Mouse (Mus musculus): ENCODE data around the gene Kcnn4.

Gene Kcnn4

GRCm38 (mm10) chr7:24366716-24367632 is 3.1 kb upstream of the Kcnn4 start:
- peak; percentile 53 for DNase-seq (ENCODE audit: low read depth, low spot score)

DNA sequence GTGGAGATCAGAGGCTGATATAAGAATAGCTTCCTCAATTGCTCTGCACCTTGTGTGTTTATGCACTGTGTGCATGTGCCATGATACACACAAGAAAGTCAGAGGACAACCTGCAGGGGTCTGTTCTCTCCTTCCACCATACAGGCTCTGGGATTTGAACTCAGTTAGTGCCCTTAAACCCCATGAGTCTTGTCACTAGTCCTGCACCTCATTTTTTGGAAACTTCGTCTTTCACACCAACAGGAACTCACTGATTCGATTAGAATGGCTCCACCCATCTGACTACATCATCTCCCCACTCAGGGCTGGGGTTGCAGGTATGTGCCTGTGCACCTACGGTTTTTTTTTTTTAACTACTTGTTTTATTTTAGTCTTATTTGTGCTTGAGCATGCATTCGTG is 1.8 kb upstream of the Kcnn4 start:
- DNase-seq (ENCODE audit: low read depth, low spot score) = peak; percentile 74

GRCm38 (mm10) chr7:24368946-24369345 is 1.1 kb upstream of the Kcnn4 start:
- DNase-seq (ENCODE audit: low read depth, low spot score) = peak; percentile 59

GRCm38 (mm10) chr7:24371012-24371808 is 1.1 kb downstream of the Kcnn4 start:
- DNase-seq (ENCODE audit: low read depth, low spot score) = peak; percentile 51

- peak; percentile 39 for DNase-seq (ENCODE audit: low read depth, low spot score)
Measured at GRCm38 (mm10) chr7:24371809-24372145, 1.7 kb downstream of the Kcnn4 start.

DNA sequence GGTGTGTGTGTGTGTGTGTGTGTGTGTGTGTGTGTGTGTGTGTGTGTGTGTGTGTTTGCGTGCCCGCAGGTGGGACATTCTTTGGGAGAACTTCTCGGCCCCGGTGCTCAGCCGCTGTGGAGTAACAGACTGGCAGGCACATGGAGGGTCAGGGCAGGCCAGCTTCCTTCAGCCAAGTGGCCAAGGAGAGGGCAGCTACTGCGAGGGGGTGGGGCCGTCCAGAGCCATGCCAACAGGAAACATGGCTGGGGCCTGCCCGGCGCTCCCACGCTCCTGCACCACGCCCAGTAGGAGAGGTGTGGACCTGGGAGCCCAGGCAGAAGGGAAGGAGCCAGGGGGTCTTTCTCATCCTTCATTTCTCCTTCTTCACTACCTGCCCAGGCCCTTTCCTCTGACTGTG is 2.2 kb downstream of the Kcnn4 start:
- peak; percentile 38 for DNase-seq (ENCODE audit: low read depth, low spot score)

- DNase-seq (ENCODE audit: low read depth, low spot score) = no peak
Measured at GRCm38 (mm10) chr7:24372786-24373185, 2.7 kb downstream of the Kcnn4 start.

DNA sequence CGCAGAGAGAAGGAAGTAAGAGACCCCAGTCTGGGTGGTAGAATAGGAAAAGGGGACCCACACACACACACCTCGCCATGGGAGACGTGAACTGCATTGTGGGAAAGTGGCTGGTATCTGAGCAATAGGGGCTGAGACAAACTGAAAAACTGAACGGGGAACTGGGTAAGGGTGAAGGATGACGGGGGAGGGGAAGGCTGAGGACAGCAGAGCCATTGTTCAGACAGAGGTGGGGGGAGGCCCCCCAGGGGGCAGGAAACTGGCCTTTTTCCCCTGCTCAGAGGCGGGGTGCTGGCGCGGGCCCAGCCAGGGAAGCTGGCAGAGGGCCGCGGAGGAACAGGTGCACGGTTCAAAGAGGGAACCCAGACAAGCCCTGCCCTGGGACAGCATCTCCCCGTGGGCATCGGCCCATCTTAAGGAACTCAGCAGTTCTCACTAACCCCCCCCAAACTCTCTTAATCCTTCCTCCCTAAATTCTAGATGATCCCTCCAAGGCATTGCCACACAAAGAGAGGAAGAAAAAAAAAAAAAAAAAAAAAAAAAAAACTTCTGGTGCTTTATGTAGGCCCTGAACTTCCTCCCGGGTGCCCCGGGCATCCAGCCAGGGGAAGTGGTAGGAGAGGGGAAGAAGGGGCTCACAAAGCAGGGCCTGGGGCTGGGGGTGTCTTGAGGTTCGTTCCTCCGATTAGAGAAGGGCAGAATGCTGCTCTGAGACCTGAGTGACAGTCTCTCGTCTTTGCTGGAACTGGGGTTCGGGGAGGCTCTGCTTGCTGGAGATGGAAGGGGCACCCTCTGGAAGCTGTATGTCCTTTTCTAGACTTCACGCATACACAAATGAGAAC is 3.7 kb downstream of the Kcnn4 start:
- peak; percentile 86 for DNase-seq (ENCODE audit: low read depth, low spot score)

DNA sequence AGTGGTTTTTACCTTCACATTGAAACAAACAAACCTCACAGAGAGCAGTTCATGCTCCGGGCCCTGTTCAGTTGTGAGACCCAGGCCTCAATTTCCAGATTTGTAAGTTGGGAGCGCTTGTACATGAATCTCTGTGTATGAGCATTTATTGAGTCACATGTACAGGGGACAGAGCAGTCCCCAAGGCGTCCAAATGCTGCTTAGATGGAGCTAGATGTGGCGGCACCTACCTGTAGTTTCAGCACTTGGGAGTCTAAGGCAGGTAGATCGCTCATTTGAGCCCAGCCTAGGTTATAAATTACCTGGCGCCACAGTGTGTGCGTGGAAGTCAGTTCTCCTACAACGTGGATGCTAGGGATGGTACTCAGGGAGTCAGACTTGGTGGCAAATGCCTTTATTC is 6.4 kb downstream of the Kcnn4 start:
- no peak for DNase-seq (ENCODE audit: low read depth, low spot score)

DNA sequence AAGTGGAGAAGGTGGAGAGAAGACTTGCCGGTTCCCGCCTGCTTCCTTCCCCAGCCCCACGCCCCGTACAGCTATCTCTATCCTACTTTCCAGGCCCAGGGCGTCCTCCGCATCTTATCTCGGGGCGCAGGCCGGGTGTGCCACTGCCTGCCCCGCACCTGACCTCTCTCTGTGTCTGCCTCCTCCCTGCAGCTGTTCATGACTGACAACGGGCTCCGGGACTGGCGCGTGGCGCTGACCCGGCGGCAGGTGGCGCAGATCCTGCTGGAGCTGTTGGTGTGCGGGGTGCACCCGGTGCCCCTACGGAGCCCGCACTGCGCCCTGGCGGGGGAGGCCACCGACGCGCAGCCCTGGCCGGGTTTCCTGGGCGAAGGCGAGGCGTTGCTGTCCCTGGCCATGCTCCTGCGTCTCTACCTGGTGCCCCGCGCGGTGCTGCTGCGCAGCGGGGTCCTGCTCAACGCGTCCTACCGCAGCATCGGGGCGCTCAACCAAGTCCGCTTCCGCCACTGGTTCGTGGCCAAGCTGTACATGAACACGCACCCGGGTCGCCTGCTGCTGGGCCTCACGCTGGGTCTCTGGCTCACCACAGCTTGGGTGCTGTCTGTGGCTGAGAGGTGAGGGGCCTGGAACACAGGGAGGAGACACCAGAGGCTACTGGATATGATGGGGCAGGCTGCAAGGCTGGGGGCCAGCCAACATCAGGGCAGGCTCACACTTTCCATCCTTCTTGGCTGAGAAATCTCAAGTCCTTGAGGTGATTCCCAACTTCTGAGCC is 7.2 kb downstream of the Kcnn4 start:
- DNase-seq (ENCODE audit: low read depth, low spot score) = peak; percentile 78

GRCm38 (mm10) chr7:24378049-24378701 is 8.1 kb downstream of the Kcnn4 start:
- DNase-seq (ENCODE audit: low read depth, low spot score) = peak; percentile 86

- DNase-seq (ENCODE audit: low read depth, low spot score) = peak; percentile 79
Measured at GRCm38 (mm10) chr7:24379934-24380333, 9.9 kb downstream of the Kcnn4 start.

DNA sequence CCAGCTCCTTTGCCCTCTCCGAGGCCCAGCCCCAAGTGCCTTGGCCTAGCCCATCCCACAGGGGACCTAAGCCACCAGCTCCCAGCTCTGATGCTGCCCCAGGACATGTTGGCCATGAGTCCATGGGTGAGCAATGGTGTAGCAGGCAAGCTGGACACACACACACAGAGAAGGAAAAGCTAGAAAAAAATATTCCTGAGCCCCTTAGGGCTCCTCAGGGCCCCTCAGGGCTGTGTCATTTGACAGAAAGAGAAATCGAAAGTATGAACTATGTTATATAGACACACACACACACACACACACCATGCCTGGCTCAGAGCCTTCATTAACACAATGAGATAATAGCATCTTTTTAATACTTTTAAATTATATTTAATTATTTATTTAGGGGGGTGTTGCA is 10.3 kb downstream of the Kcnn4 start:
- DNase-seq (ENCODE audit: low read depth, low spot score) = peak; percentile 66

GRCm38 (mm10) chr7:24382730-24383372 is 12.8 kb downstream of the Kcnn4 start:
- DNase-seq (ENCODE audit: low read depth, low spot score) = peak; percentile 51

GRCm38 (mm10) chr7:24384070-24384469 is 14.0 kb downstream of the Kcnn4 start:
- no peak for DNase-seq (ENCODE audit: low read depth, low spot score)

GRCm38 (mm10) chr7:24384827-24385226 is 14.8 kb downstream of the Kcnn4 start:
- DNase-seq (ENCODE audit: low read depth, low spot score) = peak; percentile 90

- no peak for DNase-seq (ENCODE audit: low read depth, low spot score)
Measured at GRCm38 (mm10) chr7:24387059-24387556, 17.0 kb downstream of the Kcnn4 start.

DNA sequence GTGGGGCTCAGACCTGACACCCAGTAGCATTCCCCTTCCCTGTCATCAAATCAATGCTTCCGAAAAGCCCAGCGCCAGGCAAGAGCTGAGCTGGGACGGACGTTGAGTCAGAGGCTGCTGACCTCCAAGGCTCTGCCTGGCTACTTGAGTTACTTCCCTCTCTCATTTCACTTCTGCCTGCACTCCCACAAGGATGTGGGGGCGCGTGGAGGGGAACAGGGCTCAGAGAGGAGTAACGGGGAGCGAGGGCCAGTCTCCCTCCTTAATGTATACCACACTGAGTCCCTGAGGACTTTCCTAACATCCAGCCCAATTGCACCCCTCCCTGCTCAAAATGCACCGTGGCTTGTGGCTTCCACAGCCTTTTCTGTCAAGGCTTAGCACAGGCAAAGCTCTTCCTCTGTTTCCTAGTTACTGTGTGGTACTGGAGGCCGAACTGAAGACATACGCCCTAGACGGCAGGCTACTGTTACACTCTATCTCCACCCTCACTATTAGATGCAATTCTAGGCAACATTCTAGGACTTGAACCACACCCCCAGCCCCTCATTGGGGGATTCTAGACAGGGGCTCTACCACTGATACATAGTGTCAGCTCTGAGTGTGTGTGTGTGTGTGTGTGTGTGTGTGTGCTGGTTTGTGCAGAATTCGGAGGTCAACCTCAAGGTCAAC is 19.6 kb downstream of the Kcnn4 start:
- no peak for DNase-seq (ENCODE audit: low read depth, low spot score)

- no peak for DNase-seq (ENCODE audit: low read depth, low spot score)
Measured at GRCm38 (mm10) chr7:24390512-24390911, 20.4 kb downstream of the Kcnn4 start.
